Mouse (Mus musculus) neural tube, embryonic 15.5 days (tissue): ENCODE measurements around the gene Paip2b. TPM values are rescaled to one million over a fixed set of nuclear protein-coding genes. Genes with fewer than 3 reads are reported as not detected.
A peak's percentile ranks its signal among the peaks of the same experiment; 100 is the strongest.

ENCODE experiments used
- ATAC-seq: fragments of 200-750 bp; cut with Nextera tagmentation; 2 replicates; pipeline ENCODE4 v1.8.0; 2017; ENCODE audit warnings: mild to moderate bottlenecking, moderate TSS enrichment, moderate library complexity; ENCODE audit not compliant: low FRiP score
- H3K27ac ChIP-seq: fragments of 300-500 bp; sonication (generic); replicated peaks from 2 replicates; pipeline ENCODE4 v1.5.1; 2015; ENCODE audit warnings: mild to moderate bottlenecking, inconsistent platforms
- H3K27me3 ChIP-seq: fragments of 300-500 bp; sonication (generic); replicated peaks from 2 replicates; pipeline ENCODE4 v1.6.1; 2015; ENCODE audit warnings: inconsistent platforms
- H3K36me3 ChIP-seq: fragments of 300-500 bp; sonication (generic); 2 replicates; pipeline ENCODE4 v1.6.1; 2015; ENCODE audit warnings: inconsistent platforms
- H3K4me1 ChIP-seq: fragments of 300-500 bp; sonication (generic); 2 replicates; pipeline ENCODE4 v1.6.1; 2015; ENCODE audit warnings: inconsistent platforms
- H3K4me2 ChIP-seq: fragments of 300-500 bp; sonication (generic); 2 replicates; pipeline ENCODE4 v1.6.1; 2015; ENCODE audit warnings: inconsistent platforms, mild to moderate bottlenecking, moderate library complexity
- H3K4me3 ChIP-seq: fragments of 300-500 bp; sonication (generic); replicated peaks from 2 replicates; pipeline ENCODE4 v1.5.1; 2015; ENCODE audit warnings: mild to moderate bottlenecking, inconsistent platforms
- H3K9ac ChIP-seq: fragments of 300-500 bp; sonication (generic); replicated peaks from 2 replicates; pipeline ENCODE4 v1.6.1; 2015; ENCODE audit warnings: mild to moderate bottlenecking, inconsistent platforms
- H3K9me3 ChIP-seq: fragments of 300-500 bp; sonication (generic); replicated peaks from 2 replicates; pipeline ENCODE4 v1.6.1; 2016; ENCODE audit warnings: inconsistent platforms
- WGBS: fragments of 180-500 bp; shearing (Covaris S2); methylation state at CpG from one replicate; pipeline ENCODE4 v1.1.7; 2015; ENCODE audit warnings: mixed read lengths; 5-methylcytosine and 5-hydroxymethylcytosine counted together
- polyA plus RNA-seq: library from polyadenylated mRNA; unstranded; fragments of >200 nt; fragmentation: Nextera tagmentation; extraction: Ambion mirVana; gene quantifications from 2 replicates; pipeline ENCODE4 v1.2.1, GENCODE M21; 2015

Paip2b gene
- polyA plus RNA-seq, 1 experiment from 2014 or later: 26.1 TPM

GRCm38 (mm10) chr6:83768485-83768884, 63.1 kb downstream of the Paip2b start:
- Histone ChIP-seq H3K27ac (no peak overlapping the region), H3K36me3 (peaks cover 47% of the 10 kb centered on the region), H3K4me2 (no peak overlapping the region), H3K27me3 (peaks cover 14% of the 10 kb centered on the region), H3K4me1 (peaks cover 10% of the 10 kb centered on the region), H3K9ac (no peak overlapping the region), H3K9me3 (no peaks in the 10 kb centered on the region), H3K4me3 (no peak overlapping the region)
- no peak for ATAC-seq
- WGBS: 91% methylated on average over 5 of the region's 5 CpGs

GRCm38 (mm10) chr6:83766982-83767381, 64.6 kb downstream of the Paip2b start:
- ATAC-seq: no peak
- peaks cover 10% of the 10 kb centered on the region for H3K4me1 ChIP-seq
- H3K9ac ChIP-seq: no peak overlapping the region
- H3K4me3 ChIP-seq: no peak overlapping the region
- peaks cover 34% of the 10 kb centered on the region for H3K36me3 ChIP-seq
- H3K27me3 ChIP-seq: peaks cover 29% of the 10 kb centered on the region
- H3K9me3 ChIP-seq: no peaks in the 10 kb centered on the region
- 97% methylated on average over 3 of the region's 3 CpGs for WGBS
- H3K4me2 ChIP-seq: no peak overlapping the region
- H3K27ac ChIP-seq: no peak overlapping the region

GRCm38 (mm10) chr6:83762880-83763431, 68.6 kb downstream of the Paip2b start:
- H3K4me2 ChIP-seq: peak overlapping the region; percentile 48
- no peaks in the 10 kb centered on the region for H3K9me3 ChIP-seq
- peaks cover 62% of the 10 kb centered on the region for H3K27me3 ChIP-seq
- no peak overlapping the region for H3K27ac ChIP-seq
- 0 out of 2 replicates have a peak, but pooled peaks cover 3% of the 10 kb centered on the region for H3K36me3 ChIP-seq
- H3K4me3 ChIP-seq: peak overlapping the region; percentile 16
- peaks cover 15% of the 10 kb centered on the region for H3K4me1 ChIP-seq
- no peak overlapping the region; the same call in 1 of the 2 replicates for H3K9ac ChIP-seq
- no peak for ATAC-seq
- WGBS: 3% methylated on average over 35 of the region's 35 CpGs

- H3K4me2 ChIP-seq: peak within 1 kb of the TSS; percentile 48
- no peaks in the 10 kb centered on the region for H3K9me3 ChIP-seq
- peaks cover 68% of the 10 kb centered on the region for H3K27me3 ChIP-seq
- no peak within 1 kb of the TSS; the same call in 1 of the 2 replicates for H3K9ac ChIP-seq
- H3K27ac ChIP-seq: no peak within 1 kb of the TSS
- H3K4me1 ChIP-seq: peaks cover 17% of the 10 kb centered on the region
- ATAC-seq: no peak
- peak within 1 kb of the TSS; percentile 16 for H3K4me3 ChIP-seq
- no peaks in the 10 kb centered on the region for H3K36me3 ChIP-seq
- 23% methylated on average over 6 of the region's 6 CpGs for WGBS
Measured at GRCm38 (mm10) chr6:83762344-83762743, 69.2 kb downstream of the Paip2b start, which contains the start of gene Ankrd53. Ankrd53 (plus strand) TSS chr6:83762644.

GRCm38 (mm10) chr6:83756051-83756450, 75.5 kb downstream of the Paip2b start:
- ATAC-seq: no peak
- Histone ChIP-seq H3K27ac (no peak overlapping the region), H3K9me3 (no peaks in the 10 kb centered on the region), H3K4me3 (no peak overlapping the region), H3K4me1 (peaks cover 7% of the 10 kb centered on the region), H3K9ac (no peak overlapping the region), H3K4me2 (no peak overlapping the region), H3K36me3 (no peaks in the 10 kb centered on the region), H3K27me3 (peaks cover 57% of the 10 kb centered on the region)
- 84% methylated on average over 9 of the region's 9 CpGs for WGBS

Other genes starting within 250 kb of the Paip2b start
- not detected in 2 replicates for gene Clec4f, start 175.6 kb downstream of the Paip2b start, polyA plus RNA-seq
- gene Cd207, start 153.9 kb downstream of the Paip2b start, polyA plus RNA-seq: not detected in 2 replicates
- not detected in 2 replicates for gene Vax2, start 120.5 kb downstream of the Paip2b start, polyA plus RNA-seq
- gene Atp6v1b1, start 88.8 kb downstream of the Paip2b start, polyA plus RNA-seq: not detected in 2 replicates
- 0.19 TPM in 1 of 2 replicates, not detected in the other for gene Ankrd53, start 69.1 kb downstream of the Paip2b start, polyA plus RNA-seq
- 72.3 and 73.2 TPM in 2 replicates for gene Tex261, start 55.9 kb downstream of the Paip2b start, polyA plus RNA-seq
- gene Nagk, start 36.8 kb downstream of the Paip2b start, polyA plus RNA-seq: 105 and 113 TPM in 2 replicates
- gene Zfp638, start 35.4 kb upstream of the Paip2b start, polyA plus RNA-seq: 68.8 and 69.3 TPM in 2 replicates
- 2.3 and 4.2 TPM in 2 replicates for gene Dysf, start 176.8 kb upstream of the Paip2b start, polyA plus RNA-seq